Mouse (Mus musculus) urinary bladder, postnatal 4 days (tissue): ENCODE data around the gene Gm20388.
A peak's percentile ranks its signal among the peaks of the same experiment; 100 is the strongest.

Source experiments
- DNase-seq, 2 experiments: peaks; one replicate each; pipeline ENCODE4 v3.0.0; 2021 to 2022; ENCODE audit warnings: low spot score in 2 of 2

Gm20388 gene

DNA sequence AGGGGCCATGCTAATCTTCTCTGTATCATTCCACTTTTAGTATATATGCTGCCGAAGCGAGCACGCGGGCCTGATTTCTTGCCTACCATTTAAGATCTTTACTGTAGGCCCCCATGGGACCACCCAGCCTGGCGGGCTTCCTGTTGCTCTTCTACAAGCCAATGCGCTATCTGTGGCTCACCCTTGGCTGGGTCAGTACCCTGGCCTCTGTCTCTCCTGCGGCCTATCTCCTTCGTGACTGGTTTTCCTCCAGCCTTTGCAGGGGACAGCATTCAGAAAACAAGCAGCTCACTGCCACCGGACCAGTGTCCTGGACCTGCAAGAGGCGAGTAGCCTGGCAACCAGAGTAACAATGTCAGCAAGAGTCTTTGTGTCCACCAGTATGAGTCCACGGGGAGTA lies 2610.0 kb downstream of the Gm20388 start:
- no peak for DNase-seq

DNA sequence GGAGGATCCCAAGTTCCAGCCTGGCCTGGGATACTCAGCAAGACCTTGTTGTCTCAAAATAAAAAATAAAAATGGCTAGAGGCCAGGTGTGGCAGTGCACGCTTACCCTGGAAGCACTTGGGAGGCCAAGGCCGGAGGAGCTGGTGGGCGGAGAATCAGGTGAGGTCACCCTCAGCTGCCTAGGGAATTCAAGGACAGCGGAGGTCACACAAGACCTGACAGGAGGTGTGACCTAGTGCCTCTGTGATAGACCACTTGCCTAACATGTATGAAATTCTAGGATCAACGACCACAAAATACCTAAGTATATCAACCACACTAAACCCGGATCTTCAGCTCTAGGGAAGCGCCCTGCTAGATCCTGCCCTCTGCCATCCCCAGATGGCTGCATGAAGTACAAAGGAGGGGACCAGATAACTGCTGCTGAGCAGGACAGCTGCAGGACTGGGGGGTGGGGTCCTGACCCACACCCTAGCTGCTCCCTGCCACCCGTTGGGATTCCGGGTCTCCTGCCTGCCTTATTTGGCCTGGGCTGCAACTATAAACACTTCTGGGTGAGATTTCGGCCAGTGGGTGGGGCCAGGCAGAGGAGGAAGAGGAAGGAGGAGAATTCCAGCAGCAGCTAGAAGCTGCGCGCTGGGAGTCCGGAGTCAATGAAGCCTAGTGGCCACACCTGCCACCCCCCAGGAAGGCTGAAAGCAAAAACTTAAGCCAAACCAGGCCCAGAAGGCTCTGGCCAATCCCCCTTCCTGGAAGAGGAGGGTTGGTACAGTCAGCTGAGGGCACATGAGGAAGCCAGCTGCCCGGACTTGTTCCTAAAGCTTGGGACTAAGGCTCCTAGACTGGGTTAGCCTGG lies 2612.4 kb downstream of the Gm20388 start:
- no peak for DNase-seq

DNA sequence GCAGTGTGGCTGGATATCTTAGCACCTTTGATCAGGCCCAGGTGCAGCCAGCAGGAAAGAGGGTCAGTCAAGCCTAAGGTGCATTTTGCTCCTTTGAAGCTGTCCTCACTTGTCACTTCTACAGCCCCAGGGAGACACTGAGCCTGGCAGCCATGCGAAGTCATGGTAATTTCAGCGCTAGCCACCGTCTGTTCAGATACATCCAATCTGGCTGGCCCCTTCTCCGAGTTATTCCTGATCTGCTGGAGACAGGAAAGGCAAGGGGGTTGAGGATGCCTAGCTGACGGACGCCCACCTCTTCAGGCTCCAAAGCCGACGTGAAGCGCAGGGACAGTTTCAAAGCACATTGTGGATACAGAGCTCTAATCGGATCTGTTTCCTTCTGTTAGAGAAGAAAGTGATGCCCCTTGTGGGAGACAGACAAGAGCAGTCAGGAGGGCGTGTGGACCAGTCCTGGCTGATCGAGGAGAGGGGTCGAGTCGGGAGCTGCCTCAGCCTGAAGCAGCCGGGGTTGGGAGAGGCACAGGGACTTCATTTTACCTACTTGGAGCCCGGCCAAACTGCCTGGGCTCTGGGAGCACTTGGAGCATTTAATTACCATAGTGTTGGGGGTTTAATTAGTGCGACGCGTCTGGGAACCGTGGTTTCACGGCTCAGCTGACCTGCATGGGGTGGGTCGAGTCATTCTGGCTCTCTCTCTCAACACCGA lies 2613.2 kb downstream of the Gm20388 start:
- no peak for DNase-seq

DNA sequence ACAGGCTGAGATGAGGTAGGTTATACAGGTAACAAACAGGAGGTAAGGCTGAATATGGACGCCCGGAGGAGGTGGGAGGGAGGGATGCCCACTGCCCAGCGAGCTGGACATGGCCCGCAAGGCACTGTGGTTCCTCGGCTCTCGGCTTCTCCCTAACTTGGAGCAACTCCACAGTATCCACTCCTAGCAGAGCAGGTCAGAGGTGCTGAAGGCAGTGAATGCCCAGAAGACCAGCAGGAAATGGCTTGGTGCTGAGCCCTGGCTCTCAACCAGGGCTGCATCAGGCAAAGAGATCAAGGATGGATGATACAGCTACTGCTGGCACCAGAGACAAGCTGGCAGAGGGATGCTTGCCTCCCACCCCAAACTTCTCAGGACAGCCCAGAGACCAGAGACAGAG lies 2613.9 kb downstream of the Gm20388 start:
- no peak for DNase-seq

DNA sequence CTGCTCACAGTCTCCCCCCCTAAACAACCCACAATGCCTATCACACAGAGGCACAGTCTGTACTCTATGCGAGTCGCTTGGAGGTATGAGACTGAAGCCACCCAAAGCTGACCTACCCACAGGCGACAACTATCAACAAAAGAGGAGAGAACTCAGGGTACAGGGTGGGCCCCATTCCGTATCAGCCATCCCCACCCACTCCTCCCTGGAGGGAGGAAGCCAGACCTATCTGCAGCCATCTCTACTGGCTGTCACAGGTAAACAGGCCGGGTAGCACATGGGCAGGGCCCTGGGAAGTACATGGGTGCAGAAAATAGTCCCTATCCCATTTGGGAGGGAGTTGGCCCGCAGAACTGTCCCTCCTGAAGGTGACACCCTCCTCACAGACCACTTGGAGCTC lies 2614.4 kb downstream of the Gm20388 start:
- no peak for DNase-seq

DNA sequence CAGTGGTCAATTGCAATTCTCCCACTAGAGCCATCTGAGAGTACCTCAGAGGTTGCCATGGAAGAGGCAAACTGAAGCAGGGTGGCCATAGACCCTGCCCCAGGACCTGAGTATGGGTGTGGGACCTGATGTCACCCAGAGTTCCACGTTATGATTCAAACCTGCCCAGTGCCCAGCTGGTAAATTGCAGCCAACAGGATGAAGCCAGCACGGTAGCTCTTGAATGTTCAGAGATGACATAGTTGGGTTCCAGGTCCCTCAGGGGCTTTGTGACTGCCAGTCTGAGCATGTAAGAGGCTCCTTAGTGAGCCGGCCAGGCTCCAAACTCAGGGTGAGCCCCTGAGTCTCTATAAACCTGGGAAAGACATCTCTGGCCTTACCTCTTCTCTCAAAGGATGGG lies 2615.4 kb downstream of the Gm20388 start:
- no peak for DNase-seq

DNA sequence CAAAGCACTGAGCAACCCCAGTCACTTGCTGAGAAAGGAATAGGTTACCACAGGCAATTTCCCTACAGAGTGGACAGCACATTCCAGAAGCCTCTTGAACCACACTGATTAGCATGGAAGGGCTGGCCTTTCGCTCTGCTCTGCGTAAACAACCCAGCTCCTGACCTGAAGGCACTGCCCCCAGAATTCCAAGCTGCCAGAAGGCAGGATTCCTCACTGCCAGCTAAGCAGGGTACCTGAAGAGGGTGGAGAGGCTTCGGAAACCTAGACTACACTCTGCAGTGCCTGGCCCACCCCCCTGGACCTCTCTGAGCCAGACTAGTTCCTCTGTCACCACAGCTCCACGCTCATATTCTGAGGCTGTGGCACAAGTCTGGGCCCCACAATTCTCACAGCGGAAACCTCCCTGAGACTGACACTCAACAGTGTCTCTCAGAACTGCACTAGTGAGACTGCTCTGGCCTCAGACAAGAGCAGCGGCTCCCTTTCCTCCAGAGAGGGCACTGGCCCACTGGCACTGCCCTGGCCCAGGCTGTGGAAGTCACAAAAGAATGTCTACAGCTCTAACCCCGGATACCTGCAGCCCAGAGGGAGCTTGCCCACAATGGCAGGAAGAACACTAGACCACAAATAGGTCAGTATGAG lies 2616.0 kb downstream of the Gm20388 start:
- no peak for DNase-seq

DNA sequence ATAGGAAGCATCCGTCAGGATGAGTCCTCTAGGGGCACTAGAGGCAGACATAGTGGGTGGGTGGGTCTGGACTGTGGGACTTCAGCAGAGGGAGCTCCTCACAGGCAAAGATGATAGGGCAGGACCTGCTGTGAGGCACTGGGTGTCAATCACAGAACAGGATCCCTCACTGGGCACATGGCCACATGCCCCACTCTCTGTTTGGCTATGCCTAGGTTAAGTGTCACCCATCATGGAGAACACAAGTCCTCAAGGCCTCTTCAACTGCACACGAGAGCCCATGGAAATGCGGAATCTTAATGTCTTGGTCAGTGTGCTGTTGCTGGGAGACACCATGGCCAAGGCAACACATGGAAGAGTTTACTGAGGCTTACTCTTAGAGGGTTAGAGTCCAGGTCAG lies 2617.3 kb downstream of the Gm20388 start:
- no peak for DNase-seq

DNA sequence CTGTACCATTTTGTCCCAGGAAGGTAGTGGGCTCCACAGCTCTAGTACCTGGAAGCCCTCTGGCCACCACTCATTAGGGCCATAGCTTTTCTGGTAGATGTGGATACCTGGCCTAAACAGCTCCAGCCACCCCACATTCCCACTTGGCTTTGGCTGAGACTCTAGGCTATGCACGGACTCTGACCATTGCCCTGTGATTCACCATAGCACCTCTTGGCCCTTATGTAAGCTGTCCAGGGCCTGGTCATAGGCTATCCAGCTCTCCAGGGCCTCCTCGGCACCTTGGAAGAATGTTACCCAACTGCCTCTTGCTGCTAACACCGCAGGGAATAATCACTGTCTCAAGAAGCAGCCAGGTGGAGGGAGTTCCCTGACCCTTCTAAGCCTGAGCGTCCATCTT lies 2618.5 kb downstream of the Gm20388 start:
- no peak for DNase-seq

DNA sequence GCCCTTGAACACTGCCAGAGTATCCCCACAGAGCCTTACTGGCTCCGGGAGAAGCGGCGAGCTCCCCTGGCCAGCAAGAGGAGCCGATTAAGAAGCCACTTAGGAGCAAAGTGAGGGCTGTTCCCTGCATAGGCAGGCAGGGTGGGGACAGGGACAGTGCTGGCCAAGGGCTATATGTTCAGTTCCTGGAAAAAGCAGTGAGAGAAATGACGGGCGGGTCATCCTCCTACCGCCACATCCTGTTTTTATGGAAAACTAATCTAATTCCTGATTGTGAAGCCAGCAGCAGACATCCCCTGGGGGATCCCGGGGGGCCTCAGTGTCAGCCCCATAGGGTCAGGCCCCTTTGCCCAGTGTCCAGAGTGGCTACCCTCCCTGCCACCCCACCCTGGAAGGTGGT lies 2620.7 kb downstream of the Gm20388 start:
- no peak for DNase-seq

DNA sequence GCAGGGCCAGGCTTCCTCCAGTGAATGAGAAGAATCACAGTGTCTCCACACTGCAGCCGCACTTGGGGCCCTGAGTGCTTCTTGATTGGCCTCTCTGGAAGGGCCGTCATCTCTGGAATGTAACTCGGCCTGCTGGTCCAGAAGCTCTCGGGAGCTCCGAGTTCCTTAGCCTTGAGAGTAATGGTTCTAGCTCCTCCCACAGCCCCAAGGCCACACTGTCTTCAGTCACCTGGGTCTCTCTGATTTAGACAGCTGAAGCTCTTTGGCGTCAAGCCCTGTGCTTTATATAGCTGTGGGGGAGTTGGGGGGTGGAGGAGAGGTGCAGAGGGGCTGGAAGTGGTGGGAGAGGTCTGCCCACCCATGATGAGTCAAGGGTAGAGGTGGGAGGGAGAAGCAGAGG lies 2626.4 kb downstream of the Gm20388 start:
- peak; percentile 73 to 82 for DNase-seq

DNA sequence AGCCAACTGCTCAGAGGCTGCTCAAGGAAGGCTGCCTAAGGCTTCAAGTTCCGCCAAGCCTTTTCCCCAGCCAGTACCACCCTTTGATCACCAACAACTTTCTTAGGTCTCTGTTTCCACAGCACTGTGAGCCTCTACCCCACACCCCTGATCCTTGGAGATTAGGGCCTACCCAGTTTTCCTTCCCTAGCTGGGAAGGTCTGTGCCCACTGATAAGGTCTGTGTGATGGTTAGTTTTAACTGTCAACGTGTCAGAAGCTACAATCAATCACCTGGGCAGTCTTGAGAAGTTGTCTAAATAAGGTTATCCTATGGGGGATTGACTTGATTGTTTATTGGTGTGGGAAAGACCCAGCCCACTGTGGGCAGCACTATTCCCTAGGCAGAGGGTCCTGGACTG lies 2627.2 kb downstream of the Gm20388 start:
- DNase-seq: no peak

DNA sequence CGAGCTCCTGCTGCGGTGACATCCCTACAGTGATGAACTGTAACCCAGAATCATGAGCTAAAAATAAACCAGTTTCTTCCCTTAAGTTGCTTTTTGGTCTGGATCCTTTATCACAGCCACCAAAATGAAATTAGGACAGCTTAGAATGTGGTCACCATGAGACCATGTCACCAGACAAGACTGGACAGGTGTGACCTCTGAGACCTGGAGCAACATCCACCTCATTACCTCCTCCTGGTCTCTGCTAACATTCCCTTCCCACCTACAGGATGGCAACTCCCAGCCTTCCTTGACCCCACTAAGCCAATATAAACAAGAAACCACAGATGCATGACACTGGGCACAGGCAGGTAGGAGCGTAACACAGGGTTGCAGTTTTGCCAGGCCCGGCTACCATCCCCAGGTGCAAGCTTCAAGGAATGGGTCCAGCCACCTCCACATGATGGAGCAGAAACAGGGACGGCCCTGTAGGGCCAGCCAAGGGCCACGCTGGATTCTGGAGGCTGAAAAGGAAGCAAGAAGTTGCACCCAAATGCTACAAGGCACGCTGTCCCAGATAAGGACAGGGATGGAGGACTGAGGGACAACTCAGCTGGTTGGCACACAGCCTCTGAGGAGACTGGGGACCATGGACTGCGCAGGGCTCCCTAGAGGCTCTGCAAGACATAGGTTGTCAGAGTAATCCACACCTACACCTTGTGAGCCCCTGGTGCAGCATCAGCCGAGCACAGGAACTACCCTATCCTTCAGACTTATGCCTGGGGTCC lies 2627.9 kb downstream of the Gm20388 start:
- DNase-seq: no peak

DNA sequence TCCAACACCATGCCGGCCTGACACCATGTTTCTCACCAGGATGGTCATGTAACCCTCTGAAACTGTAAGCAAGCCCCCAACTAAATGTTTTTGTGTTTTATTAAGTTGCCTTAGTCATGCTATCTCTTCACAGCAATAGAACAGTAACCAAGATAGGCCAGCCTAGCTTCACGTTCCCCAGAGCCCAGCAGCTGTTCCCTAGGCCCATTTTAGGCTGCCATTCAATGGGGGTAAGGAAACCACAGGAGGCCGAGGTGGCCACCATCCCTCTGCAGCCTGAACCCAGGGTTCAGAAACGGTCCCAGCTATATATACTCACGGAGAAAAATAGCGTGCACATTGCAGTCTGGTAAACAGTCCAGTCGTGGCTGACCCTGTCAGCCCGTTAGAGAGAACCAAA lies 2633.5 kb downstream of the Gm20388 start:
- DNase-seq: no peak

DNA sequence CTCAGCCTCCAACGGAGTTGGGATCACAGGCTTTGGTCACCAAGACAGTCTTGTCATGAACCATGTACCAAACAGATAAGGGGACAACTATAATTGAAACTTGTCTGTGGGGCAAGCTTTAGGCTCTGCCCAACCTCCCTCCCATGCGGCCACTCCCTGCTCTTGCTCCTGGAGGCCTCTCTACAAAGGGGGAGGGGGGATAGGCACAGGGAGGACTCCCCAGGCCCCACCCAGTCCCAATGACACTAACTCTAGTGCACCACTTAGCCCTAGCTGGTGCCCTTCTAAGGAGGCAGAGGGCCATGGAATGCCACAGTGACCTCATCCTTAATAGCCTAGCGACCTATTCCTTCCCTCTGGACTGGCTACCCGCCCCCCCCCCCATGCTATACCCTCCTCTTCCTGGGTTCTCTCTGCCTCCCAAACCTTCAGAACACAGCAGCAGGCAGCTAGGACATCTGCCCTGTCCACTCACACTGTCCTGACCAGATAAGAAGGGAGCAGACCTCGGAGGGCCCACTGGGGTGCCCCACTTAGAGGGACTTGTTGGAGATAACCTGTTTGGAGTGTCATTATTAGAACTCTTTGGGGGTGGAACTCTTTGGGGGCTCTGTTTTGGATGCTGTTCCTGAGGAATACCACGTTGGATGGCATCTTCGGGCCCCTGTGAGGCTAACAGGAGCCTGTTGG lies 2635.6 kb downstream of the Gm20388 start:
- DNase-seq: no peak

DNA sequence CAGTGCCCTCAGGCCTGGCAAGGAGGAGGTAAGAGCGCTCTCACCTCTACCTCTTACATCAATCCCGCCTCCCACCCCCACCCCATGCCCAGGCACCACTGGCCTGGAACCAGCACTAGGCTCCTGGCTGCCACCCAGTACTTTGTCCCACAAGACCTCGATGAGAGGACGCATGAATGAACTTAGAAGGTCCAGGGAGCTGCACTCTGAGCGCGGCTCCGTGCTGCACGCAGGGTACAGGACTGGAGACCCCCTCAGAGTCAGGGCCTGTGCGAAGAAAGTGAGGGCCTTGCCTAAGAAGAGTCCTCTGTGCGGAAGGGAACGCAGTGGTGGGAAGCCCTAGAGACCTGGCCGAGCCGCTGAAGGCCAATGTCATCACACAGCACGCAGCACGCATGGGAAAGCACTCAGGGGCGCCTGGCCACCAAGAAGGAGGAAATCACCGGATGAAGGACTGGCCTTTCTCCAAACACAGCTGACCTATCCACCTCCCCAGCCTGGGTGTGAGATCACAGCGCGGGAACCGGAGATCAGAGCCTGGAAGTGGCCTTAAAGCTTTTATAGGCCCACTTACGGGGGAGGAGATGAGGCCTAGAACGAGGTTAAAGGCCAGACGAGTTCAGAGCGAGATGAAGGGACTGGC lies 2636.3 kb downstream of the Gm20388 start:
- DNase-seq: no peak

DNA sequence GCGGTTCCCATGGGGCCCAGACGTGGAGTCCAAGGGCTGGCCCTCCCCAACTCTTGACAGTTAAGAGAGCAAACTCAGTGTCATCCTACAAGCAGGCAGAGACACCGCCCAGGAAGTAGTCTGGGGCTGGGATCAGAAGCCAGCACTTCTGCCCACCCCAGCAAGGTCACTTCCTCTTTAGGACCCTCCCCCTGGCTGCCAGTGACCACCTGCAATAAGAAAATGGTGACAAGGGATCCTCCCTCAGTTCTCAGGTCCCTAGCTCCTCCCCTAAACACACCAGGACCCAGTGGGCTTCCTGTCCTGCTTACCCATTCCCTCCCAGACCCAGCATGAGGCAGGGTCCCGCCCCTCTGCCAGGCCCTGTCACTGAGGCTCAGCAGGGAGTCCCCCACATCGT lies 2637.2 kb downstream of the Gm20388 start:
- DNase-seq: no peak

DNA sequence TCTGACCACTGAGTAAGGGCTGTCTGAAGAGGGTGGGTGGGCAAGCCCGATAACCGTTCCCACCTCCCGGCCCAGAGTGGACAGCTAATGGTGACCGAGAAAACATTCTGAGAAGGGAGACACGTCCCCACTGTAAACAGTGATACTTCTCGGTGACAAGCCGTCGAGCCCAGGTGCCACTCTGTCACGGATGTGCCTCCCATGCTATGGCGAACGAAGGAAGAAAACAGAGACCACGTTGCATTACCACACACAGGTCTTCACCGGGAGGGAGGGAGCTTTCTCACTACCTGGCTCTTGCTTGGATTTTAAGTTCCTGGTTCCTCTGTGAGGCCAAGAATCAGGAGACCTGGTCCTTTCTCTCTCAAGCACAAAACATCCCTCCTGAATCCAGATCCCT lies 2637.7 kb downstream of the Gm20388 start:
- DNase-seq: no peak

DNA sequence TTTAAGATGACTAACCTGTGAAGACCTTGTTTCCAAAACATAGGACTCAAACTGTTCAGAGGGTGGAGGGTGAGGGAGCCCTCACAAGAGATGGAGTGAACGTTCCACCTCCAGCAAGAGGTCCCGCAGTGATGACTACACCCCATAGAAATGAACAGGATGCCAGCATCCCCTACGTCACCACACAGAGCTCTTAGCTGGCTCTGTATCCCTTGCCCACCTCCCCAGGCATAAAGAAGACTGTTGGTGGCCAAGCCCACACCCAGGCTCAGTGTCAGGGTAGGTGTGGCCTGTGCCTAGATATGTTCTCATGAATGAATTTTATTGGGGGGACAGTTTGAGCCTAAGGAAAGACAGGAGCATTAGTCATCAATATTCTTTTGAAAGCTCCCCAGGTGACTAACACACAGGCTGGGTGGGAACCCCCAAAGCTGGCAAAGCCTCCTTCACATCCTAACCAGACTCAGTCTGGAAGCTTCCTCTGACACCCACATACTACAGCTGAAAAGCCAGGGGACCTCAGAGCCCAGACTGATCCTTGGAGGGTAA lies 2638.3 kb downstream of the Gm20388 start:
- DNase-seq: no peak

DNA sequence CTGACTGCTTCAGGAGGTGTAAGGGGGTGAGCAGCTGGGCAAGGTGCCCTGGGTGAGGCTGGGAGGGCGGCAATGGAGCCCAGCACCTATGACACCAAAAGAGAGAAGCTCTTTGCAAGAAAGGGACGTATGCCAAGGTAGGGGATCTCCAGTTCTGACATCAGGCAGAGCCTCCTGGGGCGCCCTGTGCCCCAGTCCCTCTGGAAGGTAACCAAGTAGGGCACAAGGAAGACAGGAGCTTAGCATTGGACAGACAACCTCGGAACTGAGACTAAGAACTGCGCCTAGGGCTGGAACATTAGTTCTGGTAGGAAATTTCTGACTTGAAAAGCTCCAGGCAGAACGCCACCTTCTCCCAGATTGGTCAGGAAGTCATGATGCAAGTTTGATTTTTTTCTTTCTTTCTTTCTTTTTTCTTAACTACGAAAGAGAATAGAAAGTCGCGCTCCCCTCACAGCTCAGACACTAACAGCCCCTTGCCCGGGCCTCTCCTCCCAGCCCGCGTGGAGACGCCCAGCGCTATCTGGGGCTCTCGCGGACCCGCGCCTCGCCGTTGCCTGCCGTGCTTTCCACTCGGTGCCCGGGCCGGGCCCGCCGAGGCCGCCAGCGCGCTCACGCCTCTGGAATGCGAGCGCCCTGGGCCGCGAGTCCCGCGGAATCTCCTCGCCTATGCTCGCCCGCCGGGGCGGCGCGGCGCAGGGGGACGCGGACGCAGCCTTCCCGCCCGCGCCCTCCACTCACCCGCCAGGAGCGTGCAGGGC lies 2639.8 kb downstream of the Gm20388 start:
- DNase-seq: peak in 1 of 2 experiments; percentile 66
